Mouse (Mus musculus) heart, adult 2 months (tissue): Measurements from ENCODE around the gene Maz. TPM values are rescaled to one million over a fixed set of nuclear protein-coding genes. Genes with fewer than 3 reads are reported as not detected.

ENCODE experiments used
- DNase-seq, 2 experiments: peaks; one replicate each; pipeline ENCODE4 v3.0.0; 2021
- H3K27ac ChIP-seq: fragments of 200-600 bp; 2 replicates; pipeline ENCODE4 v1.8.1; 2022
- H3K27me3 ChIP-seq: fragments of 200-500 bp; 2 replicates; pipeline ENCODE4 v1.6.1; 2012; ENCODE audit warnings: mild to moderate bottlenecking, low read length, inconsistent platforms, mixed read lengths; ENCODE audit not compliant: control insufficient read depth, insufficient read depth
- H3K36me3 ChIP-seq: fragments of 200-500 bp; 2 replicates; pipeline ENCODE4 v1.6.1; 2012; ENCODE audit warnings: low read length, inconsistent platforms; ENCODE audit not compliant: control insufficient read depth, insufficient read depth
- H3K4me1 ChIP-seq: fragments of 200-500 bp; 2 replicates; pipeline ENCODE4 v1.6.1; 2011; ENCODE audit warnings: low read length; ENCODE audit not compliant: control insufficient read depth, insufficient read depth
- H3K4me3 ChIP-seq: fragments of 200-600 bp; 2 replicates; pipeline ENCODE4 v1.8.1; 2022
- H3K79me2 ChIP-seq: fragments of 200-500 bp; replicated peaks from 2 replicates; pipeline ENCODE4 v1.6.1; 2012; ENCODE audit warnings: mild to moderate bottlenecking, inconsistent platforms, low read length, moderate library complexity, mixed read lengths; ENCODE audit not compliant: control insufficient read depth, insufficient read depth
- H3K9ac ChIP-seq: fragments of 200-500 bp; 2 replicates; pipeline ENCODE4 v1.6.1; 2012; ENCODE audit warnings: low read depth, mild to moderate bottlenecking, control low read depth, inconsistent platforms, low read length, mixed read lengths
- CTCF ChIP-seq: fragments of 200-600 bp; IDR thresholded peaks from 2 replicates; pipeline ENCODE4 v1.8.1; 2022; ENCODE audit warnings: antibody characterized with exemption, mild to moderate bottlenecking, moderate library complexity
- EP300 ChIP-seq: fragments of 200-500 bp; IDR thresholded peaks from 2 replicates; pipeline ENCODE4 v1.6.1; 2011; ENCODE audit warnings: low read depth, low read length, control low read depth; ENCODE audit not compliant: insufficient read depth
- POLR2A ChIP-seq: fragments of 200-500 bp; IDR thresholded peaks from 2 replicates; pipeline ENCODE4 v1.6.1; 2011; ENCODE audit warnings: mild to moderate bottlenecking, low read depth, low read length, control low read depth; ENCODE audit not compliant: insufficient read depth
- WGBS: fragments of 180-500 bp; shearing (Covaris S2); methylation state at CpG from one replicate; pipeline ENCODE4 v1.1.7; 2018; 5-methylcytosine and 5-hydroxymethylcytosine counted together
- intact Hi-C: fragments of 180-260 bp; cut with DNase I; formaldehyde crosslinking; loops from one replicate; pipeline ENCODE4 v1.15.1; 2025
- polyA plus RNA-seq: library from polyadenylated mRNA; depleted of rRNA; stranded (reverse); fragments of >200 nt; gene quantifications from 2 replicates; pipeline ENCODE4 v1.2.3, GENCODE M21; 2012
- total RNA-seq, 2 experiments: library from RNA; stranded (reverse); gene quantifications; 2 replicates each; pipeline ENCODE4 v1.2.3; 2021

Maz gene
- total and polyA plus RNA-seq, 3 experiments = 56.5 to 59.8 (median 57.1) TPM

DNA sequence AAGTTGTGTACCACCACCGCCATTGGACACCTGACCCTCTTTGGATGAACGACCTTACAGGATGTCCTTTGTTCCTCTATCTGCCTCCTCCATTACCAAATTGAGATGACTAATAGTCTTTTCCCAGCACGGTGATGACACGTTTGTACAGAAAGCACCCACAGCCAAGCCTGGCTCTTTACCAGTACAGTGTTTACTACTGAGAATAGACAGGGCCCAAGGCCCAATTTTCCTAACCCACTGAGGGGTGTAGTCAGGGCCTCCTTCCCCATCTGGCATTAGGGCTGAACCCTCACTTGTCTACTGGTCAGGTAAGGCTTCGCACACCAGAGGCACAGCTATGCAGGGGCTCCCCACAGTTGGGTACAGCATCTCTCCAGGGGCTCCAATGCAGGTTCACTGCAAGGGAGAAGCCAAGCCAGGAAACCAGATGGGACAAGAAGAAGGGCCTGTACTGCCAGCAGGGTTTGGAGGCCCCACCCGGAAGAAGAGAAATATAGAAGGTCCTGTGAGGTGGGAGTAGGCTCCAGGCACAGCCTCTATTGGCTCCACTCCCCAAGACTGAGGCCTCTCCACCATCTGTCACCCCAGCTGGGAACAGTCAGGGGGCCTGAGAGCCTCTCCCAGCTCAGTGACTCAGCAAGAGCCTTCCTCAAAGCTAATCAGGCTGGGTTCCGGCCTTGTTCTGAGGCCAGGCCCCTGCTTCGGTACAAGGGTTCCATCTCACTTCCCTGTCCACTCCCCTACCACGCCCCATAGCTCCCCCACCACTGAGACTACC is 18.4 kb downstream of the Maz start:
- H3K27ac ChIP-seq = peak overlapping the region; percentile 87
- intact Hi-C loops = no loop called here
- H3K27me3 ChIP-seq = no peaks in the 10 kb centered on the region
- H3K79me2 ChIP-seq = 0 out of 2 replicates have a peak, but pooled peaks cover 1% of the 10 kb centered on the region
- peaks cover 4% of the 10 kb centered on the region; the same call in 1 of the 2 replicates for H3K36me3 ChIP-seq
- TF ChIP-seq CTCF (no peak), EP300 (peak; percentile 81), POLR2A (no peak; the same call in none of the 2 replicates)
- no peak overlapping the region for H3K4me3 ChIP-seq
- H3K9ac ChIP-seq = peak overlapping the region; percentile 47
- peak; percentile 81 to 87 for DNase-seq
- peaks cover 18% of the 10 kb centered on the region for H3K4me1 ChIP-seq
- 26% methylated on average over 9 of the region's 9 CpGs for WGBS

DNA sequence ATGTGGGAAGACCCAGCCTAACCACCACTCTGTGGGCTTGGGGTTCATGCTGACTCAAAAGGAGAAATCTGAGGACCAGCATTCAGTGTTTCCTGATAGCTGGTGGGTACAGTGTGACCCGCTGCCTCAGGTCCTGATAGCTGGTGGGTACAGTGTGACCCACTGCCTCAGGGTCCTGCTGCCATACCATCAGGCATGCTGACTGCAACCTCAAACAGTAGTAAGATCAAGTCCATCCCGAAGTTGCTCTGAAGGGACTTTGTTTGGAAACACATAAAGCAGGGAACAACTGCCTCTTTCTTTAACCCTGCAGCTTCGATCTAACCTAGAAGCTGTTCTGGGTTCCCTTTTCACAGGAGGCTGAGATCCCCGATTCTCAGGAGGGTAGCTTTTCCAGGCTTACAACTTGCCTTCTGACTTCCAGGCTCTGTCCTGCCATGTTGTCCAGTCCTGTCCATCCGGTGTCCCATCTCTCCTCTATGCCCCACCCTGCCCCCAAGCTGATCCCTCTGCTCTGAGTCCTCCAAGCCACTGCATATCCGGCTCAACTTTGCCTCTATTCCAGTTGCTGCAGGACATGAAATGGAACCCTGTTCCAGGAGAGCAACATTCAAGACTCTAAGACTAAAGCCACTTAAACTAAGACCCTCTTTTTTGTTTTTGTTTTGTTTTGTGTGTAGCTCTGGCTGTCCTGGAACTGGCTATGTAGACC is 19.4 kb downstream of the Maz start:
- Histone ChIP-seq H3K27ac (peak overlapping the region; percentile 87), H3K9ac (no peak overlapping the region), H3K27me3 (no peaks in the 10 kb centered on the region), H3K36me3 (peaks cover 4% of the 10 kb centered on the region; the same call in 1 of the 2 replicates), H3K4me3 (no peak overlapping the region), H3K4me1 (peaks cover 15% of the 10 kb centered on the region), H3K79me2 (0 out of 2 replicates have a peak, but pooled peaks cover 1% of the 10 kb centered on the region)
- intact Hi-C loops = no loop called here
- DNase-seq = no peak
- TF ChIP-seq CTCF (no peak), POLR2A (no peak), EP300 (no peak)
- WGBS = 87% methylated on average over 6 of the region's 6 CpGs

DNA sequence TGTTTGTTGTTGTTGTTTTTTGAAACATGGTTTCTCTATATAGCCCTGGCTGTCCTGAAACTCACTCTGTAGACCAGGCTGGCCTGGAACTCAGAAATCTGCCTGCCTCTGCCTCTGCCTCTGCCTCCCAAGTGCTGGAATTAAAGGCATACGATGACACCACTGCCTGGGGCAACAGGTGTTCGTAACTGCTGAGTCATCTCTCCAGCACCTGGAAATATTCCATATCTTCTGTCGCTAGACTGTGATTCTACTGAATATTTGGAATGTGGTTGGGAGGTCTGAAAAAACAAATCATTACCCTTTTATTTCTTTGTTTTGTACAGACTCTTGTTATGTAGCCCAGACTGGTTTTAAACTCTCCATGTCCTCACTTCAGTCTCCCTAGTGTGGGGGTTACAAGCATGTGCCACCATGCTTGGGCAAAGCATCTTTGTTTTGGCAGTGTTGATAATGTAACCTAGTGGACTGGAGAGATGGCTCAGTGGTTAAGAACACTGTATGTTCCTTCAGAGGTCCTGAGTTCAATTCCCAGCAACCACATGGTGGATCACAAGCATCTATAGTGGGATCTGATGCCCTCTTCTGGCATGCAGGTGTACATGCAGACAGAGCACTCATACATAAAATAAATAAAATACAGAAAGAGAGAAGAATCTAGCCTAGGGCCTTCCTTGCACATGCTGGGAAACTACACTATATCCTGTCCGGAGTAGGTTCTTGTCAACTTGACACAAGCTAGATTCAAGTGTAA is 22.5 kb downstream of the Maz start:
- intact Hi-C loops = no loop called here
- no peaks in the 10 kb centered on the region for H3K79me2 ChIP-seq
- H3K27me3 ChIP-seq = no peaks in the 10 kb centered on the region
- WGBS = 83% methylated on average over 4 of the region's 4 CpGs
- TF ChIP-seq CTCF (peak; percentile 52), POLR2A (no peak)
- H3K27ac ChIP-seq = no peak overlapping the region
- DNase-seq = no peak
- peaks cover 13% of the 10 kb centered on the region for H3K4me1 ChIP-seq
- H3K4me3 ChIP-seq = no peak overlapping the region
- no peak overlapping the region for H3K9ac ChIP-seq
- H3K36me3 ChIP-seq = peaks cover 4% of the 10 kb centered on the region; the same call in 1 of the 2 replicates

DNA sequence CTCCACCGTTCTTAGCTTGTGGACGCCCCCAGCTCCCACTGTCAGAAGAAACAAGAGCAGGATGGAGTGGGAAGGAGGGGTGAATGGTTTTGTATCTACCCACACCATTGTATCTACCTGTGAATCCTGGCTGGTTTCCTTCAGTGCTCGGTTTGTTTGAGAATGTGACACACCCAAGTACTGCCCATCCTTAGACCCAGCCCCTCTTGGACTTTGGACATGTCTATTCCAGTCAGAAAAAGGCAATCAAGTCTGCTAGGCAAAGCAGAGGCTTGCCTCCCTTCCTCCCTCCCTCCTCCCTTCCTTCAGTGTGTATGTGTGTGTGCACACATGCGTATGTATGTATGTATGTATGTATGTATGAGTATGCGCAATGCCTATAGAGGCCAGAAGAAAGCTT is 23.2 kb downstream of the Maz start:
- Histone ChIP-seq H3K36me3 (peaks cover 4% of the 10 kb centered on the region; the same call in 1 of the 2 replicates), H3K4me1 (peaks cover 8% of the 10 kb centered on the region), H3K79me2 (no peaks in the 10 kb centered on the region), H3K9ac (no peak overlapping the region), H3K27ac (no peak overlapping the region), H3K27me3 (no peaks in the 10 kb centered on the region), H3K4me3 (no peak overlapping the region)
- intact Hi-C loops = no loop called here
- TF ChIP-seq CTCF (no peak), EP300 (no peak)
- 76% methylated on average over 5 of the region's 5 CpGs for WGBS
- no peak for DNase-seq

DNA sequence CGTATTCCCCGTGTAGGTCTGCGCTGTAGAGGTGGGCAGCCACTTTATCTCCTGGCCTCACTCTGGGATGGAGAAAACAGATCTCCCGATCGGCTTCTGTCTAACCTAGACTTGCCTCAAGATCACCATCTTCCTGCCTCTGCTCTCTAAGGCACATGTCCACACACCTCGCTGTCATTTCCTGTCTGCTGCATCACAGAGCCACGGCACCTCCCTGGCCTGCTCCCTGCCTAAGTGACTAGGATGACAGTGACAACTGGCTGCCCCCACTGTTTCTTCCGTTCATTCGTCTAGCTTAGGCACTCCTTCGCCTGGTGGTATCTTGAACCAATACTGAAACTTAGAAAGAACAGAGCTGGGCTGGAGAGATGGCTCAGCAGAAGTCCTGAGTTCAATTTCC is 27.3 kb downstream of the Maz start:
- H3K27me3 ChIP-seq = no peaks in the 10 kb centered on the region
- H3K79me2 ChIP-seq = no peaks in the 10 kb centered on the region
- no peak overlapping the region for H3K27ac ChIP-seq
- no peak for DNase-seq
- no peak overlapping the region for H3K4me3 ChIP-seq
- no peak overlapping the region for H3K9ac ChIP-seq
- WGBS = 62% methylated on average over 10 of the region's 10 CpGs
- no peaks in the 10 kb centered on the region; the same call in 1 of the 2 replicates for H3K4me1 ChIP-seq
- intact Hi-C loops = no loop called here
- no peak for TF ChIP-seq CTCF
- H3K36me3 ChIP-seq = no peaks in the 10 kb centered on the region

DNA sequence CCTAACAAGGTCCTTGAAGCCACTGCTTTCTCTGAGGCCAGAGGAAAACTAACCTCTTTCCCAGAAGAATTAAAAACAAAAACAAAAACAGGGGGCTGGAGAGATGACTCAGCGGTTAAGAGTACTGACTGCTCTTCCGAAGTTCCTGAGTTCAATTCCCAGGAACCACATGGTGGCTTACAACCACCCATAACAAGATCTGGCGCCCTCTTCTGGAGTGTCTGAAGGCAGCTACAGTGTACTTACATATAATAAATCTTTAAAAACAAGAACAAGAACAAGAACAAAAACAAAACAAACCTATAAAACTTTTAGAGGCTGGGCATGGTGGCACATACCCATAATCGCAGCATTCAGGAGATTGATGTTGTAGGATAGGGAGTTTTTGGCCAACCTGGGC is 30.4 kb downstream of the Maz start:
- TF ChIP-seq POLR2A (no peak), CTCF (peak; percentile 54), EP300 (no peak)
- no peak for DNase-seq
- intact Hi-C loops = no loop called here
- no peaks in the 10 kb centered on the region for H3K4me1 ChIP-seq
- no peak overlapping the region for H3K27ac ChIP-seq
- WGBS = 89% methylated on average over 4 of the region's 4 CpGs
- no peak overlapping the region for H3K4me3 ChIP-seq
- no peaks in the 10 kb centered on the region for H3K36me3 ChIP-seq
- no peaks in the 10 kb centered on the region for H3K27me3 ChIP-seq
- no peak overlapping the region for H3K9ac ChIP-seq
- H3K79me2 ChIP-seq = no peaks in the 10 kb centered on the region
